Mouse (Mus musculus): ENCODE data around the gene Pole4. TPM values are rescaled to one million over a fixed set of nuclear protein-coding genes. Genes with fewer than 3 reads are reported as not detected.

Pole4 gene
- polyA plus RNA-seq, 1 experiment from 2014 or later = 57.4 TPM

GRCm38 (mm10) chr6:82707742-82708141, 2.6 kb upstream of the Pole4 start:
- no peaks in the 10 kb centered on the region for H3K9me3 ChIP-seq (ENCODE audit: low read length)
- no peaks in the 10 kb centered on the region for H3K36me3 ChIP-seq (ENCODE audit: insufficient read depth, low read length)
- H3K4me2 ChIP-seq (replicated peaks; ENCODE audit: low read depth, low read length) = no peak overlapping the region
- WGBS = 74% methylated on average over 3 of the region's 3 CpGs
- ATAC-seq (no peak), DNase-seq (ENCODE audit: low spot score) (no peak)
- no peak overlapping the region for H3K27ac ChIP-seq (ENCODE audit: low read length)
- H3K4me1 ChIP-seq (ENCODE audit: insufficient read depth, low read depth, low read length) = no peaks in the 10 kb centered on the region
- no peaks in the 10 kb centered on the region for H3K27me3 ChIP-seq (replicated peaks; ENCODE audit: insufficient read depth, low read length)
- no peak overlapping the region for H3K4me3 ChIP-seq (ENCODE audit: low read depth, low read length)
- H3K9ac ChIP-seq (replicated peaks; ENCODE audit: low read depth) = no peak overlapping the region
- TF ChIP-seq EP300 (IDR thresholded peaks at IDR 0.05) (no peak), CTCF (IDR thresholded peaks at IDR 0.05) (no peak)

- no peak for ATAC-seq
- DNase-seq (ENCODE audit: low spot score) = no peak
- Histone ChIP-seq H3K4me2 (replicated peaks; ENCODE audit: low read depth, low read length) (no peak overlapping the region), H3K4me3 (ENCODE audit: low read depth, low read length) (no peak overlapping the region), H3K9me3 (ENCODE audit: low read length) (no peaks in the 10 kb centered on the region), H3K36me3 (ENCODE audit: insufficient read depth, low read length) (no peaks in the 10 kb centered on the region), H3K27me3 (replicated peaks; ENCODE audit: insufficient read depth, low read length) (no peaks in the 10 kb centered on the region), H3K4me1 (ENCODE audit: insufficient read depth, low read depth, low read length) (no peaks in the 10 kb centered on the region), H3K9ac (replicated peaks; ENCODE audit: low read depth) (no peak overlapping the region), H3K27ac (ENCODE audit: low read length) (no peak overlapping the region)
- 88% methylated on average over 10 of the region's 10 CpGs for WGBS
- TF ChIP-seq EP300 (IDR thresholded peaks at IDR 0.05) (no peak), CTCF (IDR thresholded peaks at IDR 0.05) (no peak)
These were observed 2.1 kb upstream of the Pole4 start for GRCm38 (mm10) chr6:82707241-82707640.

- Histone ChIP-seq H3K4me2 (replicated peaks; ENCODE audit: low read depth, low read length) (no peak overlapping the region), H3K27ac (ENCODE audit: low read length) (no peak overlapping the region), H3K9me3 (ENCODE audit: low read length) (no peaks in the 10 kb centered on the region), H3K27me3 (replicated peaks; ENCODE audit: insufficient read depth, low read length) (no peaks in the 10 kb centered on the region), H3K4me1 (ENCODE audit: insufficient read depth, low read depth, low read length) (no peaks in the 10 kb centered on the region), H3K9ac (replicated peaks; ENCODE audit: low read depth) (no peak overlapping the region), H3K36me3 (ENCODE audit: insufficient read depth, low read length) (no peaks in the 10 kb centered on the region), H3K4me3 (ENCODE audit: low read depth, low read length) (no peak overlapping the region)
- no peak for DNase-seq (ENCODE audit: low spot score)
- no peak for TF ChIP-seq CTCF (IDR thresholded peaks at IDR 0.05)
- no peak for TF ChIP-seq EP300 (IDR thresholded peaks at IDR 0.05)
- 78% methylated on average over 3 of the region's 3 CpGs for WGBS
- ATAC-seq = no peak
These were observed 1.5 kb downstream of the Pole4 start for GRCm38 (mm10) chr6:82703710-82704109.

GRCm38 (mm10) chr6:82702593-82703017, 2.6 kb downstream of the Pole4 start:
- Histone ChIP-seq H3K9me3 (ENCODE audit: low read length) (no peaks in the 10 kb centered on the region), H3K27me3 (replicated peaks; ENCODE audit: insufficient read depth, low read length) (no peaks in the 10 kb centered on the region), H3K4me2 (replicated peaks; ENCODE audit: low read depth, low read length) (no peak overlapping the region), H3K36me3 (ENCODE audit: insufficient read depth, low read length) (no peaks in the 10 kb centered on the region), H3K27ac (ENCODE audit: low read length) (no peak overlapping the region), H3K4me1 (ENCODE audit: insufficient read depth, low read depth, low read length) (no peaks in the 10 kb centered on the region), H3K4me3 (ENCODE audit: low read depth, low read length) (no peak overlapping the region), H3K9ac (replicated peaks; ENCODE audit: low read depth) (no peak overlapping the region)
- DNase-seq (ENCODE audit: low spot score) (peak; percentile 89), ATAC-seq (peak; percentile 85)
- WGBS = 26% methylated on average over 16 of the region's 16 CpGs
- TF ChIP-seq CTCF (IDR thresholded peaks at IDR 0.05) (peak; percentile 99), EP300 (IDR thresholded peaks at IDR 0.05) (no peak)

- ATAC-seq (no peak), DNase-seq (ENCODE audit: low spot score) (no peak)
- Histone ChIP-seq H3K27ac (ENCODE audit: low read length) (no peak overlapping the region), H3K9me3 (ENCODE audit: low read length) (no peaks in the 10 kb centered on the region), H3K4me2 (replicated peaks; ENCODE audit: low read depth, low read length) (no peak overlapping the region), H3K4me3 (ENCODE audit: low read depth, low read length) (no peak overlapping the region), H3K27me3 (replicated peaks; ENCODE audit: insufficient read depth, low read length) (no peaks in the 10 kb centered on the region), H3K36me3 (ENCODE audit: insufficient read depth, low read length) (no peaks in the 10 kb centered on the region), H3K4me1 (ENCODE audit: insufficient read depth, low read depth, low read length) (no peaks in the 10 kb centered on the region), H3K9ac (replicated peaks; ENCODE audit: low read depth) (no peak overlapping the region)
- 58% methylated on average over 6 of the region's 6 CpGs for WGBS
- TF ChIP-seq CTCF (IDR thresholded peaks at IDR 0.05) (no peak), EP300 (IDR thresholded peaks at IDR 0.05) (no peak)
These were observed 3.9 kb downstream of the Pole4 start for GRCm38 (mm10) chr6:82701296-82701695.

- no peak overlapping the region for H3K9ac ChIP-seq (replicated peaks; ENCODE audit: low read depth)
- H3K4me3 ChIP-seq (ENCODE audit: low read depth, low read length) = no peak overlapping the region
- H3K27ac ChIP-seq (ENCODE audit: low read length) = no peak overlapping the region
- H3K36me3 ChIP-seq (ENCODE audit: insufficient read depth, low read length) = no peaks in the 10 kb centered on the region
- WGBS = 41% methylated on average over 5 of the region's 5 CpGs
- TF ChIP-seq CTCF (IDR thresholded peaks at IDR 0.05) (no peak), EP300 (IDR thresholded peaks at IDR 0.05) (no peak)
- H3K9me3 ChIP-seq (ENCODE audit: low read length) = no peaks in the 10 kb centered on the region
- DNase-seq (ENCODE audit: low spot score) = no peak
- no peak overlapping the region for H3K4me2 ChIP-seq (replicated peaks; ENCODE audit: low read depth, low read length)
- no peaks in the 10 kb centered on the region for H3K27me3 ChIP-seq (replicated peaks; ENCODE audit: insufficient read depth, low read length)
- no peaks in the 10 kb centered on the region for H3K4me1 ChIP-seq (ENCODE audit: insufficient read depth, low read depth, low read length)
- no peak for ATAC-seq
These were observed 5.3 kb downstream of the Pole4 start for GRCm38 (mm10) chr6:82699831-82700230.

- Histone ChIP-seq H3K36me3 (ENCODE audit: insufficient read depth, low read length) (no peaks in the 10 kb centered on the region), H3K9ac (replicated peaks; ENCODE audit: low read depth) (no peak overlapping the region), H3K27ac (ENCODE audit: low read length) (no peak overlapping the region), H3K9me3 (ENCODE audit: low read length) (no peaks in the 10 kb centered on the region), H3K4me3 (ENCODE audit: low read depth, low read length) (no peak overlapping the region), H3K27me3 (replicated peaks; ENCODE audit: insufficient read depth, low read length) (no peaks in the 10 kb centered on the region), H3K4me1 (ENCODE audit: insufficient read depth, low read depth, low read length) (no peaks in the 10 kb centered on the region), H3K4me2 (replicated peaks; ENCODE audit: low read depth, low read length) (no peak overlapping the region)
- DNase-seq (ENCODE audit: low spot score) (no peak), ATAC-seq (no peak)
- WGBS = 79% methylated on average over 3 of the region's 3 CpGs
- TF ChIP-seq CTCF (IDR thresholded peaks at IDR 0.05) (no peak), EP300 (IDR thresholded peaks at IDR 0.05) (no peak)
These were observed 8.4 kb downstream of the Pole4 start for GRCm38 (mm10) chr6:82696736-82697135.

All from lung, postnatal 0 days (tissue).